Mouse (Mus musculus) layer of hippocampus, postnatal 36 days (tissue): Measurements from ENCODE around the gene Ubr3. TPM values are rescaled to one million over a fixed set of nuclear protein-coding genes. Genes with fewer than 3 reads are reported as not detected.

Source experiments
- DNase-seq, 2 experiments: peaks; one replicate each; pipeline ENCODE4 v3.0.0; 2022
- total RNA-seq, 2 experiments: library from RNA; stranded (reverse); gene quantifications; 2 replicates each; pipeline ENCODE4 v1.2.3; 2021

Gene Ubr3
- total RNA-seq, 2 experiments from 2014 or later: 114 to 122 TPM

- DNase-seq: no peak
These were observed 138.3 kb downstream of the Ubr3 start for GRCm38 (mm10) chr2:70035358-70035757.

DNA sequence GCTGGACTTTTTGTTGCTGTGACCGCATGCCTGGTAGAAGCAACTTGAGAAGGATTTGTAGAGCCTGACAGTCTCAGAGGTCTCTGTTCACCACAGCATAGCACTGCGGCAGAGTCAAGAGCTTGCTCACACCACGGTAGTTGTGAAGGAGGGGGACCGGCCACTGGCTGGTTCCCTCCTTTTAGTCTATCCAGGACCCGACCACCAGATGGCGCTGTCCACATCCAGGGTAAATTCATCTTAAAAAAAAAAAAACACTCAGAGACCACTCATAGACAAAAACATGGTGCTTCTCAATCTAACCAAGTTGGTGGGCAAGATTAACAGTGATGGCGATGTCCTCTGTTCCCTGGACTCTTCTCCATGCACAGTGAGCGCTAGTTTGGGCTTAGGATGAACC lies 140.2 kb downstream of the Ubr3 start:
- no peak for DNase-seq

DNA sequence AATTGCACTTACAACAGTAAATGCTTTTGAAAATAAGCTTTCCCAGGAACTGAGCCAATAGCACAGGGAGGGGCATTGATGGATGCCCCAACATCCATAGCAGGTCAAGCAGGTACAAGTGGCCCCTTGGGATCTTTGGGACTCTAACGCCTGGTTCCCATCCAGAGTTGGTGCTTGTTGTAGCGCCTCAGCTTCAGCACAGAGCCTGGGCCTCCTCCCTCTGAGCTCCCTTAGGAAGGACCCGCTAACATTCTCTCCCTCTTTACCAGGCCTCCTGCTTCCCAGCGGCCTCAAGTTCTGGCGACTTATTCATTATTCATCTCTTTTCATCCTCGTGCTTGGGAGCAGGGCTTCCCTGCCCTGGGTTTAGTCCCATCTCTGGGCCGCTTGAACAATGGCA lies 141.7 kb downstream of the Ubr3 start, which contains the start of gene Myo3b:
Gene Myo3b (plus strand): TSS at position 375 of the 400 bp plus-strand sequence.
- DNase-seq: no peak

- DNase-seq: no peak
These were observed 147.4 kb downstream of the Ubr3 start for GRCm38 (mm10) chr2:70044466-70044865.

DNA sequence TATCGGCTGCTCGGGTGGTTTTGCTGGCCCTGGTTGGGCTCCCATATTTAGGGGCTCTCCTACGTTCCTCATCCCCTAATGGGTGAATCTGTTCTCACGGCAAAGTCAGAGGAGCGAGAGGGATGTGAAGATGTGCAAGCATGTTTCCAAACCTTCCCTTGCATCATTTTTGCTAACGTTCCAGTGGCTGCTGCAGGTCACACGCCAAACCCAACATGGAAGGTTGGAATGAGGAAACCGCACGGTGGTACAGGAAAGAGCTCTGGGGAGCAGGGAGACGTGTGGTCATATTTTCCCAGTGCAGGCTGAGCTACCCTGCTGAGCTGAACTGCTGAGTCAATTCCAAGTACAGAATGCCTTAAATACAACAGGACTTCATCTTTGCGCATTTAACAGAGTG lies 150.8 kb downstream of the Ubr3 start:
- DNase-seq: no peak

DNA sequence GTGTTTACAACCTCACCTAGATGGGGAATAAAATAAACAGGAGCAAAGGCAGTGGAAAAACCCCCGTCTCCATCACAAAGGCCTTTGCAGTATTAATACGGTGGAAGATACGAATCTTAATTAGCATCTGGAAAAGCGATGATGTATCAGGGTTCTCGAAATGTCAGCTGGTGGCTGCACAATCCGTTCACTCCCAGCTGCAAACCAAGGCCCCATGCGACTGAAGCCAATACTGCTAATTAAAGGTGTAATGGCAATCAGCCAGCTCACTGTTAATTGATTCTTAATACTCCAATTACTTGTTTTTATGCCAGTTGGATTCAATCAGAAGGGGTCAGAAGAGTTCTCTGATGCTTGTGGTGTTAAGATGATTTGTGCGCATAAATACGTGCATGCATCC lies 156.8 kb downstream of the Ubr3 start:
- no peak for DNase-seq

GRCm38 (mm10) chr2:70058201-70058600 lies 161.2 kb downstream of the Ubr3 start:
- no peak for DNase-seq

- no peak for DNase-seq
These were observed 163.6 kb downstream of the Ubr3 start for GRCm38 (mm10) chr2:70060359-70061345.

- no peak for DNase-seq
These were observed 168.1 kb downstream of the Ubr3 start for GRCm38 (mm10) chr2:70065116-70065515.

DNA sequence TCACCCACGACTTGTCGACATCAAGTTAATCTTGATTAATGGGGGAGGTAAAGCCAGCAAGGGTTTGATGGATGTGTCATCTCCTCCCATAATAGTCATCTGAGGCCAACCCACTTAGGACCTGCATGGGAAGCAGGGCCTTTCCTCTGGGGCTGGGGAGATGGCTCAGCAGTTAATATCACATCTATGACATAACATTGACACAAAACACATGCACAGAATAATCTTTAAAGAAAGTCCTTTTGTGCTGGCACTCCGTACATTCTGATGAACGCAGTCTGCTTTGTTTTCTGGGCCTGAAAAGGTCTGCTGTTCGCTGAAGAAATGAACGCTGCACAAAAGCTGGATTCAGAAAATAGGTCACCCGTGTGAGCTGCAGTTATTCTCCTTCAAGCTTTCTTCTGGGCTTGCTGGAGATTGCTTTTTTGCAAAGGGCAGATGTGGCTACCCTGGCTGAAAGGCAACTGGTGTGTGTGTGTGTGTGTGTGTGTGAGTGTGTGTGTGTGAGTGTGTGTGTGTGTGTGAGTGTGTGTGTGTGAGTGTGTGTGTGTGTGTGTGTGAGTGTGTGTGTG lies 168.8 kb downstream of the Ubr3 start:
- no peak for DNase-seq

DNA sequence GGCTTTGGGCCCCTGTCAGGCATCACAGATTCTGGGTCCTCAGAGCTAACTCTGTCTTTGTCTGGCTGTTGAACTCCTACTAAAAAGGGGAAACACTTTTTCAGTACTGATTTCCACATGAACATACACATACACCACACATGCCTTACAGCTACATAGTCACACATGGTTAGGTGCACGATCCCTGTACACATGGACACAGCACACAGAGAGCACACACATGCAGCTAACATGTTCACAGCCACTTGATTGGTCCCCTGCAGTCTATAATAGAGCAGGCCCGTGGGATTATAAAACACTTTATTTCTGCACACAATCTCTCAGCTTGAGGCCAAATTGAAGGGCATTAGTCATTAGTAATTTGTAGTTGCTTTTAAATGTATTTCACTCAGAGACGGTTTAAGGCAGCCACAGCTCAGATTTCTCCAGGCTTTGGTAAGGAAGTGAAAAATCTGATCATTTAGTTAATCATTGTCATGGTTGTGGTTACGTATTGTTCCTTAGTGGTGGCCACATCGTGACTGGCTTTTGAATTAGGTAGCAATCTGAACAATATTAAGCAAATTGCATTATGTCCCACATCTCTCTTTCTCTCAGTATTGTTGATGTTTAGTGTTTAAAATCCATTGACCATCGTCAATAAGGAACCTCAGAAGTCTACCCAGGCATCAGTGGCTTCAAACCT lies 169.4 kb downstream of the Ubr3 start:
- DNase-seq: no peak

DNA sequence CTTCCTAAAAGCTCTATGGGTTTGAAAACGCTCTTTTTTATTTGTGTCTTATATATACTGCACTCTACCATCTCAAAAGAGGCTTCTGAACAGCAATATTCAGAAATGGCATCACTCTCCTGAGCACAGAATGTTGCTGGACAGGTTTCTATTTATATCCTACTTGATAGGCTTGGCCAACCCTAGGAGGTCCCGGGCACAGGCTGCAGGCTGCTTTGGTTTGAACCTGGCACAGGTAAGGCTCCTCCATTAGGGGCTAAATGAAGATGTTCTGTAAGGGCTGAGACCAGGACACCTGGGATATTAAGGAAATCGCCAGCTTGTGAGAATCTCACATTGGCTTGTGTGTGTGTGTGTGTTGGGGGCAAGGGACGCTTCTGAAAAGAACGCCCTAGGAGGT lies 172.8 kb downstream of the Ubr3 start:
- no peak for DNase-seq

Other genes starting within 250 kb of the Ubr3 start
- gene Klhl41, start 227.1 kb upstream of the Ubr3 start, total RNA-seq: under 1 TPM; 0.40 to 0.53 TPM
- gene Fastkd1, start 183.7 kb upstream of the Ubr3 start, total RNA-seq: 10 to 100 TPM; 18.4 to 19.2 TPM
- gene Ppig, start 174.7 kb upstream of the Ubr3 start, total RNA-seq: 10 to 100 TPM; 64.7 to 74.6 TPM
- gene Ccdc173, start 107.7 kb upstream of the Ubr3 start, total RNA-seq: 1 to 10 TPM; 2.6 to 3.4 TPM
- 10 to 100 TPM; 23.4 to 24.5 TPM for gene Phospho2, start 107.6 kb upstream of the Ubr3 start, total RNA-seq
- gene Klhl23, start 75.3 kb upstream of the Ubr3 start, total RNA-seq: 10 to 100 TPM; 39.3 to 39.9 TPM
- gene Ssb, start 35.7 kb upstream of the Ubr3 start, total RNA-seq: 100 to 1,000 TPM; 137 to 144 TPM
- 10 to 100 TPM; 12.8 to 12.9 TPM for gene Mettl5, start 11.6 kb upstream of the Ubr3 start, total RNA-seq
- under 1 TPM; 0.95 to 0.96 TPM for gene Myo3b, start 141.9 kb downstream of the Ubr3 start, total RNA-seq